Mouse (Mus musculus) ES-Bruce4 (cell line): ENCODE results near the gene Arf4. TPM values are rescaled to one million over a fixed set of nuclear protein-coding genes. Genes with fewer than 3 reads are reported as not detected.
A peak's percentile ranks its signal among the peaks of the same experiment; 100 is the strongest.

Source experiments
- H3K27ac ChIP-seq: 2 replicates; pipeline ENCODE4 v1.5.1; 2012; ENCODE audit warnings: low read length, inconsistent platforms; ENCODE audit not compliant: insufficient read depth
- H3K27me3 ChIP-seq: 2 replicates; pipeline ENCODE4 v1.6.1; 2012; ENCODE audit warnings: mild to moderate bottlenecking, low read length, inconsistent platforms; ENCODE audit not compliant: control insufficient read depth, poor library complexity, insufficient read depth, severe bottlenecking
- H3K36me3 ChIP-seq: 2 replicates; pipeline ENCODE4 v1.6.1; 2012; ENCODE audit warnings: inconsistent platforms, mild to moderate bottlenecking, low read length, moderate library complexity; ENCODE audit not compliant: control insufficient read depth, poor library complexity, insufficient read depth, severe bottlenecking
- H3K4me1 ChIP-seq: one replicate; pipeline ENCODE4 v1.8.1; 2011; ENCODE audit warnings: low read length; ENCODE audit not compliant: control insufficient read depth, insufficient read depth
- H3K4me3 ChIP-seq: 2 replicates; pipeline ENCODE4 v1.5.1; 2011; ENCODE audit warnings: low read depth, mild to moderate bottlenecking, low read length
- H3K9ac ChIP-seq: 2 replicates; pipeline ENCODE4 v1.6.1; 2012; ENCODE audit warnings: low read depth, mild to moderate bottlenecking, inconsistent platforms; ENCODE audit not compliant: poor library complexity, severe bottlenecking
- H3K9me3 ChIP-seq: replicated peaks from 2 replicates; pipeline ENCODE4 v1.6.1; 2012; ENCODE audit warnings: mild to moderate bottlenecking, low read length, inconsistent platforms; ENCODE audit not compliant: control insufficient read depth, poor library complexity, insufficient read depth, severe bottlenecking
- CTCF ChIP-seq: IDR thresholded peaks from one replicate; pipeline ENCODE4 v1.8.1; 2011; ENCODE audit warnings: low read depth, low read length
- EP300 ChIP-seq: IDR thresholded peaks from 2 replicates; pipeline ENCODE4 v1.6.1; 2011; ENCODE audit warnings: low read depth, low read length; ENCODE audit not compliant: insufficient read depth
- POLR2A ChIP-seq: IDR thresholded peaks from one replicate; pipeline ENCODE4 v1.8.1; 2011; ENCODE audit warnings: low read length; ENCODE audit not compliant: insufficient read depth
- polyA plus RNA-seq: library from polyadenylated mRNA; stranded (reverse); fragments of >200 nt; gene quantifications from 2 replicates; pipeline ENCODE4 v1.2.4, GENCODE M21; 2011; ENCODE audit warnings: low read depth; ENCODE audit not compliant: missing spikeins, insufficient read depth, insufficient read length

The Arf4 gene
- polyA plus RNA-seq: 272 and 281 TPM in 2 replicates

DNA sequence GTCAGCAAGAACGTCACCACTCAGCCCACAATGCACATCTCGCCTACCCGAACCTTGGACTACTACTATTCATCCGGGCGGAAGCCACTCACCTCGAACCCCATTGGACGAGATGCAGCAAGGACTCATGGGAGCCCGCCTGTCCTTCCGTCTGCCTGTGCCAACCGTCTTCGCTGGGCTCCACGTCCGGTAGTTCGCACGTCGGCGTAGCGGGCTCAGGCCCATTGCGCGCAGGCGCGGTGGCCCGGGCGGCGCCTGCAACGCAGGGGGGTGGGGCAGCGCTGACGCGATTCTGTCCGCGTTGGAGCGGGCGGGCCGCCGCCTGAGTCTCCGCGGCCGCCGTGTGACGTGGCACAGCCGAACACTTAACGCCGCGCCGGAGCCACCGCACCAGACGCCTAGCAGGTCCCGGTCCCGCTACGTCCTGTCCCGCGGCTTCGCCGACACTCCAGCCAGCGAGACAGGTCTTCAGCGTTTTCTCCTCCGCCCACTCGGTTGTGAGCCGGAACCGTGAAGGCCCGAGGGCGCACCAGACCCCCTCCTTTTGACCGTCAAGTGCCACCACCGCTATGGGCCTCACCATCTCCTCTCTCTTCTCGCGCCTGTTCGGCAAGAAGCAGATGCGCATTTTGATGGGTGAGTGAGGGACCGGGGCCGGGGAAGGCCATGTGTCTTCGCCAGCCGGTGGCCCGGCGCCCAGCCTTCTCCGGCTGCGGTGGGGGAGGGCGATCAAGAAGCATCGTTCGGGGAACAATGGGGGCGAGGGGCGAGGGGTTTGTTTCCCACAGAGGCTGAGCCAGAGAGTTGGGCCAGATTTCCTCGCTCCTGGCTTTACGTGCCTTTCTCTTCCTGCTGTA lies at the start of gene Arf4:
Gene Arf4, plus strand, starts transcription at position 224 of the 857 bp plus-strand sequence.
- H3K27ac ChIP-seq: peak within 1 kb of the TSS; percentile 49
- H3K9ac ChIP-seq: peak within 1 kb of the TSS; percentile 82
- H3K36me3 ChIP-seq: no peaks in the 10 kb centered on the region
- no peaks in the 10 kb centered on the region for H3K4me1 ChIP-seq
- H3K27me3 ChIP-seq: no peaks in the 10 kb centered on the region
- TF ChIP-seq EP300 (peak; percentile 29; the same call in 1 of the 2 replicates), CTCF (no peak), POLR2A (peak; percentile 67)
- no peaks in the 10 kb centered on the region for H3K9me3 ChIP-seq
- peak within 1 kb of the TSS; percentile 80 for H3K4me3 ChIP-seq

DNA sequence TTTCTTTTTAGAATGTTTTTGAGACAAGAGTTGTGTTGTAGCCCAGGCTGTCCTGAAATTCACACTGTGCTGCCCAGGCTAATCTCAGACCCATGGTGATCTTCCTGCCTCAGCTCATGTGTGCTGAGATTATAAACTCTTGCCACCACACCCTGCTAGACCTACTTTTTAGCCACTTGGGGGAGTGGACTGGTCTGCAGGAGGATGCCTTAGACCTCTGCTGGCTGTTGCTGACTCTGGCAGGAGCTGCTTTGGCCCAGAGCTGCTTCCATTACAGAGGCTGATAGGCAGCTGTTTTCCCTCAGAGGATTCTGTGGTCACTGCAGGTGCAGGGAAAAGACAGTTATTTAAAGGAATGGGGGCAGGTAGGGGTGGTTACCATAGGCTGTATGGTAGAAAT lies 46.5 kb upstream of the Arf4 start:
- Histone ChIP-seq H3K4me1 (no peaks in the 10 kb centered on the region), H3K27ac (no peak overlapping the region), H3K9ac (no peak overlapping the region), H3K4me3 (no peak overlapping the region), H3K36me3 (no peaks in the 10 kb centered on the region), H3K9me3 (no peaks in the 10 kb centered on the region), H3K27me3 (no peaks in the 10 kb centered on the region)
- no peak for TF ChIP-seq CTCF
- TF ChIP-seq POLR2A: no peak
- no peak for TF ChIP-seq EP300

DNA sequence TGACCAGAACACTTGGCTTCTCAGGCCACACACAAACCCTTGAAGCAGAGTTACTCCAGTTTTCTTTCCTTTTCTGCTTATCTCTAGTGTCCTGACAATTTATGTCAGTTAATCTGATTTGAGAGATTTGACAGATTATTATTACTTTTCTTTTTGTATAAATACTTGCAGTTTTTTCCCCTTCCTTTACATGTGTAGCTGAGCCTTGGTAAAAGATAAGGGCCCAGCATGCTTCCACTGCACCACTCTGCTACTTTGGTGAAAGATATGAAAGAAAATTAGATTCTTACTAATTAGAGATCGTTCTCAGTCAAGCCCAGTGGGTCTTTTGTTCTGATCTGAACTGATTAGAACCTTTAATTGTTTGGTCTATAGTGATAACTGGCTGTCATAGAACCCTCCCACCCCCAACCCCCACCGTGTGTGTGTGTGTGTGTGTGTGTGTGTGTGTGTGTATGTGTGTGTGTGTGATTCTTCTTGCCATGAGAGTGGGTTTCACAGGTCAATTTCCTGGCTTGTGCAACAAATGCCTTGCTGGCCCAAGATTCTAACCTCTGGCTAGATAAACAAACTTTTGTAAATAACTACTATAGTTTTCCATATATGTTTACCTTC lies 44.5 kb upstream of the Arf4 start:
- no peak overlapping the region for H3K4me3 ChIP-seq
- H3K9ac ChIP-seq: no peak overlapping the region
- no peaks in the 10 kb centered on the region for H3K36me3 ChIP-seq
- no peaks in the 10 kb centered on the region for H3K4me1 ChIP-seq
- no peak overlapping the region for H3K27ac ChIP-seq
- no peaks in the 10 kb centered on the region for H3K27me3 ChIP-seq
- TF ChIP-seq POLR2A (no peak), CTCF (no peak), EP300 (no peak)
- H3K9me3 ChIP-seq: no peaks in the 10 kb centered on the region; the same call in 1 of the 2 replicates

DNA sequence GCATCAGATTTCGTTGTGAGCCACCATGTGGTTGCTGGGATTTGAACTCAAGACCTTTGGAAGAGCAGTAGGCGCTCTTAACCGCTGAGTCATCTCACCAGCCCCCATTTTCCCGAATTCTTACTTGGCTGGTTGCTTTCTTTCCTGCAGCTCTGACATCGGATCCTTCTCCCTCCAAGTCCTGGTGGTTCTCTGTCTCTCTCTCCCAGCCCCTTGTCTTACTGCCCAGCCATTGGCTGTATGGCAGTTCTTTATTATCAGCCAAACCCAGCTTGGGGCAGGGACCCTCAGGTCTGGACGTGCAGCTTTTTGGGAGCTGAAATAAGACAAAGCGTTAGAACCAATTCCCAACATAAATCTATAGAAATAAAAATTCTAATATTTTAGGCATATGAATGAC lies 42.7 kb upstream of the Arf4 start:
- TF ChIP-seq CTCF: no peak
- TF ChIP-seq POLR2A: no peak
- no peak for TF ChIP-seq EP300
- H3K36me3 ChIP-seq: no peaks in the 10 kb centered on the region
- H3K4me3 ChIP-seq: no peak overlapping the region
- H3K4me1 ChIP-seq: no peaks in the 10 kb centered on the region
- H3K9ac ChIP-seq: no peak overlapping the region
- H3K9me3 ChIP-seq: peaks cover 2% of the 10 kb centered on the region; the same call in 1 of the 2 replicates
- no peak overlapping the region for H3K27ac ChIP-seq
- H3K27me3 ChIP-seq: no peaks in the 10 kb centered on the region

DNA sequence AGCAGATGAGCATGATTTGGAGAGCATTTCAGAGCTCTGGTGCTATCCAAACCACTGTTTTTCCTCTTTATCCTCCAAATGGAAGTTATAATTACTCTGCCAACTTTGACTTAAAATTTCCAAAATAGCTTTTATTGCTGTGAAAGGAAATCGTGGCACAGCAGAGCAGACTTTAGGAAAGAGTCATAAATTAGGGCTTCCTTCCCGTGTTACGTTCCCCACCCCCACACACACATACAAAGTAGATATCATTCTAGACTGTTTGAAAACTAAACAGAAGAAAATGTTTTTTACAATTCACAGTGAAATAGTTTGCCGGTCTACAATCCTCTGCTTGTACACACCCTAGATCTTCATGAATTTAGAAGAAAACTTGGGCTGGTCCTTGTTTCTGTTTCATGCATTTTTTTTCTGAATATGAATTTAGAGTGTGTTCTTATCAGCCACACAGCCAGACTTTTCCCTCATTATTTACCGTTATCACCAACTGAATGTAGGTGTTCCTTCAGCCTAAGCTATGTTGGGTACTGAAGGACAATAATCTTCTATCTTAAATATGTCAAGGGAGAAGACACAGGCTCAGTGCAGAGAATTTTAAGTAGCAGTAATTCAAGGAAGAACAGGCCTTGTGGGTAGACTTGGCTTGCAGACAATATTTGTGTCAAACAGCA lies 42.0 kb upstream of the Arf4 start:
- no peak for TF ChIP-seq CTCF
- TF ChIP-seq EP300: no peak
- no peak for TF ChIP-seq POLR2A
- Histone ChIP-seq H3K4me1 (no peaks in the 10 kb centered on the region), H3K27me3 (no peaks in the 10 kb centered on the region), H3K36me3 (no peaks in the 10 kb centered on the region), H3K27ac (no peak overlapping the region), H3K4me3 (no peak overlapping the region), H3K9ac (no peak overlapping the region), H3K9me3 (peaks cover 2% of the 10 kb centered on the region; the same call in 1 of the 2 replicates)
